Mouse (Mus musculus) liver, adult (tissue): ENCODE measurements at regions not wholly inside any gene's neighbourhood (a gene's known extent, or its start where the extent isn't known, plus 50 kb on each side); places are given as distances from the start of the nearest gene placed in this dataset.

ENCODE experiments used
- GATA4 ChIP-seq: IDR thresholded peaks from 2 replicates; pipeline ENCODE4 v1.6.1; 2014; ENCODE audit warnings: mild to moderate bottlenecking, low read length; ENCODE audit not compliant: insufficient replicate concordance

DNA sequence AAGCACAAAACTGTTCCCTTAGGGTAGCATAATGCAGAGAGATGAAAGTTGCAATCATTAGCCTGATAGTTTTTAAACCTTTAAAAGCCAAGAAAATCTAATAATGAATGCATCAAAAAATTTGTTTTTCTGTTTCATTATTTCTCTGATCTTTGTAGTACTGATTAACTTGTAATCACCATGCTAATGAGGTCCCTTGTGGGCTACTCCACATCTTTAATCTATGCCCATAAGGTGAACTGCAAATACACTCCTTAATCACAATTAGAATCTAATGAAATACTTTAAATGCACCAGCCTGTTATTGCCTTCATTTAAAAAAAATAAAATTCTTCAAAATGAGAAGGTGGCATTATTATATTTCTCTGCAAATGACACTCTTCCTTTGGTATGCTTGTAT, 493.9 kb upstream of the Slc39a10 start:
- TF ChIP-seq GATA4: no peak

DNA sequence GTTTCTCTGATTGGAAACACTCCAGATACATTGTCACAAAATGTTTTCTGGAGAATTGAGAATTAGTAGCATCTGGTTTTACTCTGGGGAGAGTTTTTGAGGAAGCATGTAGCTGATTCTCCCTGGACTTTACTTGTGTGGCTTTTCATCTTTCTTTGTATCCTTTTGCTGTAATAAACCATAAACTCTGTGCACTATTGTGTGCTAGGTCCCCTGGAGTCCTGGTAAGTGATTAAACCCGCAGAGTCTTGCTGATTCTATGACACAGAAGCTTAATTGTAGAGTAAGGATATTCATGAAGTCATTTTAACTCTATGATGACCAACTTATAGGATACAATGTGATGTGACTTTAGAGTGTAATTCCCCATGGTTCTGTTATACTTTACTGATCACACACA, 486.1 kb upstream of the Slc39a10 start:
- no peak for TF ChIP-seq GATA4

DNA sequence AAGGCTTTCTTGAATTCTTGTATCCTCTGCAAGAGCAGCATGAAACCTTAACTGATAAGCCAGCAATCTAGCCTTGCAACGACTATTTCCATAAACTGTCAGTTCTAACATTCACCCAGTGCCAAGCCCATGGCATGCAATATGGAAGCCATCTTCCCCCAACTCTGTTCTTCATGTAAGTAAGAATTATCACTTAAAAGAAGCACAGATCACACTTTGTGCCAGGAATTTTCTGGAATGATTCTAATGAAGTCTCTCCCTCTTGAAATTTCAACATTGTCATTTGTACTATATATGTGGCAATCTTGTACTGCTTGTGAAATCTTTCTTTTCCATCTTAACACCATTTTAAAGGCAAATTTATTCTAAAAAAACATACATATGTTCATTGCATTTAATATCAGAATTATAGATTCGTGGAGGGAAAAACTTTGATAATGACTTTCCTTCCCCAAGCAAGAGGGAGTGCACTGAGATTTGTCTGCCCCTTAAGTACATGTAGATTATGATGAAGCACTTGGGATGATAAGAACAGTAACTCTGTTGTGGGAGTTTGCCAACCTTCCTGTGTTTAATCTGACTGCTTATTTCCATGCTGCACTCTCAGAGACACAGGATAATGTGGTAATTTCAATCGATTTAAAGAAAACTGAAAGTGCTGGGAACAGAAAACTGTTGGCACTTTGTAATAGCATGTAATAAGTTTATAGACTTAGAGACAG, 447.2 kb upstream of the Slc39a10 start:
- no peak for TF ChIP-seq GATA4

DNA sequence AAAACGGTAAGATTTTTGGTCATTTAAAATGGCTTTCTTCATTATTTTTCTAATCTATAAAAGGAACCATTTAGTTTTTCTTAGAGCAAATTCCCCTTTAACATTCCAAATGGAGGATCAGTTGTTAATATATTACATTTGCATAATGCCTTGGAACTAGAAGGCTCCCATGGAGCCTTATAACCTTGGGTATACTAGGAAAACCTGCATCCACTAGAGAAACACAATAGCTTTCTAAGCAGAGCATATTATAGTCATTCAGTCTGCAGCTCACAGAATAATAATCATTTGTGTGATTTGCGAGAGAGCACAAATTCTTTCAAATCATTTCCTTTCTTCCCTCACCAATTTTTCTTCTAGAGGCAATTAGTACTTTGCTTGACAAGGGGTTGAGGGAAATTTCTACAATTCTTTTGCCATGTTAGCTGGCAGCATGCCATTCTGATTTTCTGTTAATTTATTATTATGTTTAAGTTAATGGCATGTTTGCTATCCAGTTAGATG, 418.0 kb upstream of the Slc39a10 start:
- no peak for TF ChIP-seq GATA4

DNA sequence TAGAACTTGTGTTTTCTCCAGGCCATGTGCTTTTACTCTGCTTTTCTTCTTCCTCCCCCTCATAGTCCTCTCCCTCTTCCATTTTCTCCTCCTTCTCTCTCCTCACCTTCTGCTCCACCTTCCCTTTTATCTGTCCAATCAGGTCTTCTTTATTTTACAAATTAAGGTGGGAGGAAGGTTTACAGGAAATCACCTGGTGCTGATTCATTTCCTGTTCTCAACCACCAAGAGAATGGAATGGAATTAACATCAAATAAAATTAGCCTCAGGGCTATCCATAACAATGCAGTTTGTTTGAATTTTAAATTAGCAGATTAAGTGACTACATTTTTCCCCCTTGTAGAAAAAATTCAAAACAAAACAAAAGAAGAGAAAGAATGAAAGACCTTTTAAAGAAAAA, 414.3 kb upstream of the Slc39a10 start:
- no peak for TF ChIP-seq GATA4

DNA sequence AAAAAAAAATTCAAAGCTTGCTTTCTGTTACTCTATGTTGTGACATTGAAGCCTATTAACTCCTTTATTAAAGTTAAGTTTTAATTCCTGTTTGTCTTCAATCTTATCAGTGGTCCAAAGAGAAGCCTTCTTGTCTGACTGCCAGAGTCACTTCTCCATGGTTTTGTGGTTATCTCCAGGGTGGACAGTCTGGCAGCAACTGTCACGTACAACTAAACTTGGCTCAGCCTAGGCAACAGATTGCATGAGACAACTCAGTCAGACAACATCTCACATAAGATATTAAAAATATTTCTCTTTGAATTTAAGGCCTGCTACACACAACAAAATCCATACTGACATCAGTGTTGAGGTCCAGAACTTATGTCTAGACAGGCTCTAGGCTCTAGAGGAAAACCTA, 406.7 kb upstream of the Slc39a10 start:
- TF ChIP-seq GATA4: no peak

DNA sequence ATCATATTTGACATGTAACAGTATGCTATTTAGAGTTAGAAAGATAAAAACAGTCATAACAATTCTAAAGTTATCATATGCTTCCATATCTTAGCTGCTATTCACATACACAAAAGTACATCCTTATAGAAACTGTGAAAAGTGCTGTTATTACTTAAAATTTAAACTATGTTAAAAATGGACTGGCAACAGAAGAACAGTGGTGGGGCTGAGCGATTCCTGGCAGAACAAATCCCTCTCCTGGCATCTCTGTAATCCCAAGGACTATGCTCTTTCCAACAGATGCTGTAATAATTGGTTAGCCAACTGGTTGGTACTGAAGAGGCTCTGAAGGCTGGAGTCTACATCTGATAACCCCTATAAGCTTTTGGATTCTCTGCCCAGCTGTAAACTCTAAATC, 393.0 kb upstream of the Slc39a10 start:
- no peak for TF ChIP-seq GATA4

DNA sequence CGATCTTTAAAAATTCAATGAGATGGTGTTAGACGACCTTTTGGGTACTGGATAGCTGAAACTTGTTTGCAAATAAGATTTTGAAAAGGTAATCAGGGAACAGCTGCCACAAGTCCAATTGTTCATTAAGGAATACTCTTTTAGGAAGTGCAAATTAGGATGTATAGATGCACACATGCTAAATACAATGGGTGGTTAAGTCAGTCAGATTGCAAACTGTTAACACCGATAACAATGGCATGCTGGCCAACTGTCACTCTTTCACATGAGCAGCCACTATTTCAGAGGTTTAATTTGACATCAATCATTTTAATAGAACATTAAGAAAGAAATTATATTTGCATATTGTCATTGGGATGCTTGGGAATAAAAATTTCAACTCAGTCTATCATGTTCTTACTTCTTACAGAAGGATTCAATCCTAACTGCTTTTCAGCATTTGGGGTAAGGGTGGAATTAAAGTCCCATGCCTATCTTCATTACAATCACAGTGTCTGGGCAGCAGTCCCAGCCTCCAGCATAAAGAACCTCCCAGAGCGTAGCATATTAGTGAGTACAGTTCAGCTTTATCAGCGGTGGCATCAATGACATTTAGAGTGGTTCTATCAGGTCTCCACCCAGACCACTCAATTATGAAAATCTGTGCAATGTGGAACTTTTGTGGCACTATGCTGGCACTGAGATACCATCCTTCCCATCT, 385.8 kb upstream of the Slc39a10 start:
- TF ChIP-seq GATA4: no peak

DNA sequence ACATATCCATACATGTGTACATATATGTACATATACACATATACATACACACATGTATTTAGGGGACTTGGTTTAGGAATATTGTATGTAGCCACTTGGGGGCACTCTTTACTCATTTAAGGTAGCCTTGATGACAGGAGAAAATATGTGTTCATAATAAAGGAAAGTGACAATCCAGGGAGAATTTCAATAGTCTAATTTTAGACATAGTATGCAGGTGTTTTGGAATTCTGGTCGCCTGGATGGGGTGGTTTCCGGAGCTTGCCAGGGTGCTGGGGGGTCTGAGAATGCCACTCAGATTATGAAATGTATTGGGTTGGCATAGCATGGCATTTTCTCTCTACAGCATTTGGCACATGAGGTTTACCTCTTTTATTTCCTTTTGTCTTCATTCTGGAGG, 385.2 kb upstream of the Slc39a10 start:
- no peak for TF ChIP-seq GATA4

DNA sequence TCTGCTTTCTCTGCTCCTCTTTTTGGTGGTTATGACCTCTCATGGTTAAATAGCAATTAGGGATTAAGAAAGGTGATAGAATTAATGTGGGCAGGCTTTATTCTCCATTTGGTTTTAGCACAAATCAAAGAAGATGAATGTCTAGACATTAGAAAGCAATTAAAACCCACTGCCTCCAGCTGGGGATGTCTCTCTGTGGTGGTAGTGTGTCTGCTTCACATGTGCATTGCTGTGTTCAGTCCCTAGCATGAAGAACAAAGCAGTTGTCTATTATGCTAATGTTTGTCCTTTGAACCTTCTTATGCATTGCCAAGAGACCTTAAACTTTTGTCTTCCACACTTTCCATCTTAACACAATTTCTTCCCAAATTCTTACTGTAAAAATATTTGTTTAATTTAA, 379.5 kb upstream of the Slc39a10 start:
- no peak for TF ChIP-seq GATA4

DNA sequence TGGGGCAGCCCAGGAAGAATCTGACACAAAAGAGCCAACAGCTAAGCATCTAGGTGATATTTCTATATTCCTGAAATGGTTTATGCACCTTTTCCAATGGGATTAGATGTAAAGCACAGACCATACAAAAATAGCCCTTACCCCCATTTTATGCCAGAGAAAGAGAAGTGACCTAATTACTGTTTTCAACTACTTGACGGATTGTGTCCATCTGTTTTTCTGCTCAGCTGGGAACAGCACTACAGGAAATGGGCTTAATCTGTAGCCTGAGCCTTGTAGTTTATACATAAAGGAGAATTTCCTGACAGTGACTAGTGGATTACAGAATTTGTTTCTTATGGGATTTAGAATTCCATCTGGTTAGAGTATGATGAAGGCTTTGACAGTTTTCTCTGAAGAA, 371.0 kb upstream of the Slc39a10 start:
- TF ChIP-seq GATA4: no peak

DNA sequence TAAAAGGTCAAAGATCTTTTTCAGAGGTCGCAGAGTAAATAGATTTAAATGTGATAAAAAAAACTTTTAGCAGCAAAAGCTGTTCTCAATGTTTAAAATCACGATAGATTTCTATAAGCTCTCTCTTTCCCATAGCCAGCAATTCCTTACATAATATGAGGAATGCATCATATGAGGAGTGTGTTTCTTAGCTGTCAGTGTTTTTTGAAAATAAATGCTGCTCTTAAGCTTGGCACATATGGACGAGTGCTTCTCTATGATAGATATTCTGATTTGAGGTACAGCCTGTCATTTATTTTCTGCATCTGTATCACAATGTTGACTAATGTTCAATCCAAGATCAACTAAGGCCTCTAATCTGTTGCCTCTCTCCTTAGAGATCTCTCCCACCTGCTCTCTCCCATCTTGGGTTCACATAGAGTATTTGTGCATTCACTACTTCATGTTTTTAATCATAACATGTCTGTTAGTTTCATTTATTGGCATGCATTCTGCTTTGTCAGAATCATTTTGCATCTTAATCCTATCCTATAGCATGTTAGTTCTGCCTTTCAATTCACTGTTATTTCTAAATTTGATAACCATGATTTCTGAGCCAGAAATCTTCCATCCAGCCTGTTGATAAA, 369.0 kb upstream of the Slc39a10 start:
- TF ChIP-seq GATA4: no peak

DNA sequence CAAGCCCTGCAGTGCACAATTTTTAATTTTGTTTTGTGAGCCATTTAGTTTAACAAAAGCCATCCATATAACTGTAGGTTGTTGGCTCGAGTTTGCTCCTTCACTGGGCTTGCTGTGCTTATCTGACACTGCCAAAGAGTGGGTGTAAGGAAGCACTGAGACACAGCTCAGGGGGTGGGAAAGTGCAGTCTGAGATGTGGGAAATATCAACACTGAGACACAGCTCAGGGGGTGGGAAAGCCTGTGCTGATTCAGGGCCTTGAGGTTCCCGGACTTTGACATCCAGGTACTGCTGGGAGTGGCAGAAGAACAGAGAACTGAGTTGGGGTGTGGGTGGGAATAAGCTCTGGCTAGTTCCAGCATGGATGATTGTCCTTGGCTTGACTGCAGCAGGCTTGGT, 324.4 kb upstream of the Slc39a10 start:
- TF ChIP-seq GATA4: no peak

DNA sequence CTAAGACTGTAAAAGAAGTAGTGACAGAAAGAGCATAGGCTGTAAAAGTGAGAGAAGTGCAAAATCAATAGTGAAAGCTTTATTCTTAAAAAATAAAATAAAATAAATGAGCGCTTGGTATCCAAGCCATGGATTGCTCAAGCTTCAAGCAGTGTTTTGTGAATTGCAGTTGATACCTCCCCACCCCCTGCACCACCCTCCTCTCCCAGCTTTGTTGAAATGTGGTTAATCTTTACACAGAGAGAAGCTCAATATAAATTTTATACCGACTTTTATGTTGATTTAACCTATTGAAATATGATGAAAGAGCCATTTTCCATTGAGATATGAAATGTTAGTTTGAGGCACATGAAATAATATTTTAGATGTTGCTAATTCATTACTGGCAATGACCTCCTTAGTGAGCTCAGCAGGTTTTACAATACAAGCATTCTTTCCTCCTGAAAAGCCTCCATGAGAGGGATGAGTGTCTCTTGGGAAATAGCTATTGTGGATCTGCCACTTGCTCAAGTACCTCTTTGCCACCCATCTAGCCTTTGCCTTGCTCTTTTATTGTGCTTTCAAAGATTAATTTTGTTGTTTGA, 323.9 kb upstream of the Slc39a10 start:
- TF ChIP-seq GATA4: no peak

DNA sequence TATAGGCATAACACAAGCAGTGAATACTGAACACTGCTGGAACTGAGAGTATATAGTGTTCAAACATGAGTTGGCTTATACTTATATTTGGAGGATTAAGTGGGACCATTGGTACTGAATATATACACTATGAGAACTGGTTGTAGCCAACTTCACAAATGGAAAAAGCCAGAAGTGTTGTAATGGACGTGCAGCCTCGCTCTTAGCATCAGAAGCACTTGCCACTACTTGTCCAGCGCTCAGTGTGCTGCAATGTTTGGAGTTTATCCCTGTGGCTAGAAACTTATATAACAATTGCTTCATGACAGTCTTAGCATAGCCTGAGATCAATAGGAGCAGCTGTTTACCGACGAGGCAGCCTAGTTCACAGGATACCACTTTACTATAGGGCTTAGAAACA, 320.8 kb upstream of the Slc39a10 start:
- TF ChIP-seq GATA4: no peak

DNA sequence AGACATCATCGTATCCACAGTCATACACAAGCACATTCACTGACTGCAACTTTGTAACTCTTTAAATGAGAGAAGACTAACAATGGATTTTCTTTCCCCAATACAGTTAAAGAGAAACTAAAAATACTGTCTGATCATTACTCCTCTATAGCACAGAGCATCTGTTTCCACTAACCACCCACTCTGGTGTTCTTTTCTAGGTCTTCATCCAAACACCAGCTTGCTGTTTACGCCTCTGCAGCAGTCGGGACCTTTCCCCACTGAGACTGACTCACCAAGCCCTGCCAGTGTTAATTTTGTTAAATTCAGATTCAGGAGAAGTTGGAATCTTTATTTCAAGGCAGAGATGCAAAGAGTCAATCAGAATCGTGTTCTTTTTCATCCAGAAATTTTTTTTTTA, 300.3 kb upstream of the Slc39a10 start:
- no peak for TF ChIP-seq GATA4
